Mouse (Mus musculus): Measurements from ENCODE around the gene Arsj. TPM values are rescaled to one million over a fixed set of nuclear protein-coding genes. Genes with fewer than 3 reads are reported as not detected.

Gene Arsj
- polyA plus RNA-seq, 1 experiment from 2014 or later = 1.5 TPM

DNA sequence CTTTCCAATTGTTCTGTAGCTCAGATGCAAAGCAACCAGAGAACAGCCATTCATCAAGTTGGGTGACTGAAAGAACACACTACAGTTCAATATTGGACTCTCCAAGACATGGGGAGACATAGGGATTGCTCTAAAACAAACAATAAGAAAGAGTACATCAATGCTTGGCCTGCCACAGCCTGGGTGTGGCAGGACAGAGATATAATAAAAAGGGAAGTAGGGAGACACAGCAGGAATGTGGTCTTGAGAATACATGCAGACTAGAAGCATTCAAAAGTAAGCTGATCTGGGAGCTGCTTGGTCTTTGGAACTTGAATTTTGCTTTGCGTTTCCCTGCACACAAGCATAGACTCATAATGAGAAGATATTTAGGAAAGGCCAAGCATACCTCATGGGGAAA, 18.7 kb upstream of the Arsj start:
- Histone ChIP-seq H3K36me3 (ENCODE audit: control insufficient read depth, insufficient read depth, low read length) (no peaks in the 10 kb centered on the region), H3K9ac (ENCODE audit: low read length) (no peak overlapping the region), H3K27ac (replicated peaks) (no peak overlapping the region), H3K9me3 (ENCODE audit: control insufficient read depth, low read length) (no peaks in the 10 kb centered on the region), H3K4me2 (replicated peaks; ENCODE audit: low read depth) (no peak overlapping the region), H3K4me3 (ENCODE audit: low read depth, low read length) (no peak overlapping the region), H3K4me1 (replicated peaks; ENCODE audit: control insufficient read depth, insufficient read depth) (no peaks in the 10 kb centered on the region), H3K27me3 (ENCODE audit: control insufficient read depth, insufficient read depth, low read length) (no peaks in the 10 kb centered on the region)
- WGBS = 88% methylated on average over 1 of the region's 1 CpGs
- ATAC-seq (ENCODE audit: low FRiP score, low TSS enrichment) = no peak
- no peak for TF ChIP-seq EP300 (optimal IDR thresholded peaks at IDR 0.05)
- DNase-seq (ENCODE audit: low spot score) = no peak

DNA sequence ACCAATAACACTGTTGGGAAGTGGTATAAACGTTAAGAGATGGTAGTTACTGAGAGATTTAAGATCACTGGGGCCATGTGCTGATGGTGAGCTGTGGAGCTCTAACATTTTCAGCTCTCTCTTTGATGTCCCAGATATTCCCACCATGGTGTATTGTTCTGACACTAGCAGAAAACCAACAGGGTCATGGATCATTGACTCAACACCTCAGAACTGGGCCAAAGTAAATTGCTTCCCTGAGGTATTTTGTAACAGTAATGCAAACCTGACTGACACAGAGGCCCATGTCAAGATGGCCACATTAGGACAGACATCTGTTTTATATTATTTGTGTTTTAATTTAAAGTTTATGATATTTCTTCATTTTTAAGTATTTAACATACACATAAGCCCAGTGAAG, 3.7 kb upstream of the Arsj start:
- H3K9me3 ChIP-seq (ENCODE audit: control insufficient read depth, low read length) = no peaks in the 10 kb centered on the region
- ATAC-seq (ENCODE audit: low FRiP score, low TSS enrichment) (no peak), DNase-seq (ENCODE audit: low spot score) (no peak)
- no peaks in the 10 kb centered on the region for H3K27me3 ChIP-seq (ENCODE audit: control insufficient read depth, insufficient read depth, low read length)
- H3K4me3 ChIP-seq (ENCODE audit: low read depth, low read length) = no peak overlapping the region
- TF ChIP-seq CTCF (IDR thresholded peaks at IDR 0.05; ENCODE audit: low read depth) (no peak), EP300 (optimal IDR thresholded peaks at IDR 0.05) (no peak)
- H3K9ac ChIP-seq (ENCODE audit: low read length) = no peak overlapping the region
- H3K27ac ChIP-seq (replicated peaks) = no peak overlapping the region
- H3K36me3 ChIP-seq (ENCODE audit: control insufficient read depth, insufficient read depth, low read length) = no peaks in the 10 kb centered on the region
- H3K4me1 ChIP-seq (replicated peaks; ENCODE audit: control insufficient read depth, insufficient read depth) = no peaks in the 10 kb centered on the region
- 61% methylated on average over 1 of the region's 1 CpGs for WGBS
- H3K4me2 ChIP-seq (replicated peaks; ENCODE audit: low read depth) = no peak overlapping the region

DNA sequence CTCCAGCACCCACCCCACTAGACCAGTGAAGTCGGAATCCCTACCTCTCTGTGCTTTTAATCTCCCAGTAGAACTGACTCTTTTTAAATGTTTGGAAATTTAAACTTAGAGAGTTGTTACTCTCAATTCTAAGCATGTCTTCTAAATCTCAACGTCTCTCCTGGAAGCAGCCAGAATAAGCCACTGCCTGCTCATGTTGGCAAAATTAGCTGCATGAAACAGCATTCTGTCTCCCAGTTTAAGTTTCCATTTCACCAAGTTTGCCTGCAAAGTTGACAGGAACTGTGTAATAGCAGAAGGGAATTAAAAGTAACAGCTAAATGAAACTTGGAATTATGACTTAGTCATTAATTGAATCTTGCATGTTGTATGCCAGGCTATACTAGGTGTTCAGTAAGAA, 1.1 kb upstream of the Arsj start:
- Histone ChIP-seq H3K4me2 (replicated peaks; ENCODE audit: low read depth) (no peak overlapping the region), H3K27me3 (ENCODE audit: control insufficient read depth, insufficient read depth, low read length) (no peaks in the 10 kb centered on the region), H3K36me3 (ENCODE audit: control insufficient read depth, insufficient read depth, low read length) (no peaks in the 10 kb centered on the region), H3K4me3 (ENCODE audit: low read depth, low read length) (no peak overlapping the region), H3K9ac (ENCODE audit: low read length) (no peak overlapping the region), H3K27ac (replicated peaks) (no peak overlapping the region), H3K4me1 (replicated peaks; ENCODE audit: control insufficient read depth, insufficient read depth) (no peaks in the 10 kb centered on the region), H3K9me3 (ENCODE audit: control insufficient read depth, low read length) (no peaks in the 10 kb centered on the region)
- DNase-seq (ENCODE audit: low spot score) (no peak), ATAC-seq (ENCODE audit: low FRiP score, low TSS enrichment) (no peak)
- TF ChIP-seq CTCF (IDR thresholded peaks at IDR 0.05; ENCODE audit: low read depth) (no peak), EP300 (optimal IDR thresholded peaks at IDR 0.05) (no peak)
- WGBS = 76% methylated on average over 2 of the region's 2 CpGs

DNA sequence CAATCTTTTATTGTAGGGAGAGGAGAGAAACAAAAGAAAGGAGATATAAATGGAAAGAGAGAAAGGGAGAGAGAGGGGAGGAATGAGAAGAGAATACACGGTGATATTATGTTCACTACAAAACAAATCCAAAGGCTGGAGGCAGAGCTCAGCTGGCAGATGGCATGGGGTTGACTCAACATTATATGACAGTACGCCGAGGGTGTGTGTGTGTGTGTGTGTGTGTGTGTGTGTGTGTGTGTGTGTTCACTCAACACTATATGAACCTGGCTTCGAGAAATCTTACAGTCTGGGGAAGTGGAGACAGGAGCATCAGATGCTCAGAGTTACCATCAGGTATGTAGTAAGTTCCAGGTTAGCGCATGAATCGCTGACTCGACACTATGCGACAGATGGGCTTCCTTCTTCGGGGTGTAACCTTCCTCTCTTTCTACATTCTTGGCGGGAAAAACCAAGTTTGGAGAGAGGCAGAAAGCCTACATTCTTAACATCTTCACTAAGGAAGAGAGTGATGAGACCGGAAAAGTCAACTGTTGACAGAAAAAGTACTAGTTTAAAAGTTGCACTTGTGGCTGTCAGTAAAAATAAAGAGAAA, 456 bp upstream of the Arsj start:
- Histone ChIP-seq H3K27me3 (ENCODE audit: control insufficient read depth, insufficient read depth, low read length) (no peaks in the 10 kb centered on the region), H3K4me2 (replicated peaks; ENCODE audit: low read depth) (peak overlapping the region; percentile 75), H3K9me3 (ENCODE audit: control insufficient read depth, low read length) (no peaks in the 10 kb centered on the region), H3K9ac (ENCODE audit: low read length) (no peak overlapping the region), H3K4me3 (ENCODE audit: low read depth, low read length) (peak overlapping the region; percentile 48; the same call in 1 of the 2 replicates), H3K4me1 (replicated peaks; ENCODE audit: control insufficient read depth, insufficient read depth) (no peaks in the 10 kb centered on the region), H3K27ac (replicated peaks) (no peak overlapping the region), H3K36me3 (ENCODE audit: control insufficient read depth, insufficient read depth, low read length) (no peaks in the 10 kb centered on the region)
- ATAC-seq (ENCODE audit: low FRiP score, low TSS enrichment) (no peak), DNase-seq (ENCODE audit: low spot score) (no peak)
- TF ChIP-seq EP300 (optimal IDR thresholded peaks at IDR 0.05) (no peak), CTCF (IDR thresholded peaks at IDR 0.05; ENCODE audit: low read depth) (no peak)
- WGBS = 72% methylated on average over 11 of the region's 11 CpGs

DNA sequence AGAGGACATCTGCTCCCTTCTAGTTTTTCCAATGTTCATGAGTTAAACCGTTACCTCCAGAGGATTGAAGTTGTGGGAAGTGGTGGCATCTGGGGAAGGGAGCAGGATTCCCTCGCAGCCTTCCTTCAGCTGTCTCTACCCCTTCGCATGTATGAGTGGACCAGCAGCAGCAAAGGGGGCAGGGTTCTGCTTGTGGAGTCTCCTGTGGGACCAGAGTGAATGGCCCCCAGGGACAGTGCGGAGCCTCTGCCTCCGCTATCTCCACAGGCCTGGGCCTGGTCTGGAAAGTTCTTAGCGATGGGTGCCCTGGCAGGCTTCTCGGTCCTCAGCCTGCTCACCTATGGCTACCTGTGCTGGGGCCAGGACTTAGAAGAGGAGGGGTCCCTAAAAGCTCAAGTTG, 1.1 kb downstream of the Arsj start:
- no peak overlapping the region for H3K9ac ChIP-seq (ENCODE audit: low read length)
- WGBS = 83% methylated on average over 6 of the region's 7 CpGs
- peak overlapping the region; percentile 75 for H3K4me2 ChIP-seq (replicated peaks; ENCODE audit: low read depth)
- H3K4me3 ChIP-seq (ENCODE audit: low read depth, low read length) = peak overlapping the region; percentile 48
- no peaks in the 10 kb centered on the region for H3K4me1 ChIP-seq (replicated peaks; ENCODE audit: control insufficient read depth, insufficient read depth)
- ATAC-seq (ENCODE audit: low FRiP score, low TSS enrichment) = no peak
- no peak for DNase-seq (ENCODE audit: low spot score)
- no peaks in the 10 kb centered on the region for H3K36me3 ChIP-seq (ENCODE audit: control insufficient read depth, insufficient read depth, low read length)
- no peaks in the 10 kb centered on the region for H3K9me3 ChIP-seq (ENCODE audit: control insufficient read depth, low read length)
- TF ChIP-seq EP300 (optimal IDR thresholded peaks at IDR 0.05) = no peak
- TF ChIP-seq CTCF (IDR thresholded peaks at IDR 0.05; ENCODE audit: low read depth) = no peak
- no peak overlapping the region for H3K27ac ChIP-seq (replicated peaks)
- no peaks in the 10 kb centered on the region for H3K27me3 ChIP-seq (ENCODE audit: control insufficient read depth, insufficient read depth, low read length)

DNA sequence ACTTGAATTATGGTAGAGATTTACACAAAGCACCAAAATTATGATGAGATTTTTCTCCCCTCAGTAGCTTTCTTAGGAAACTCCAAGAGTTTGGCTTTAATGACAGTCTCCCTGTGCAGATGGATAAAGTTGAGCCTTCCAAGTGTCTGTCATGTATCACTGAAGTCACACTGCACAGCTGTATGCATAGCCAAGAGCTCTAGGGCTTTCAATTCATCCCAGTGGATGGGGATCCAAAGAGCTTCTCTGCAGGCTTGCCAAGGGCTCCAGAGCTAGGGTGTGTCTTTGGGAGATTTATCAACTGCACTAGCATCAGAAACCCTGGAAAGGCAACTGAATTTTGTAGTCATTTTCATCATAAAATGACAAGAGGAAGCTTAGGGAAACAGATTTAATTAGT, 7.1 kb downstream of the Arsj start:
- ATAC-seq (ENCODE audit: low FRiP score, low TSS enrichment) = no peak
- Histone ChIP-seq H3K4me2 (replicated peaks; ENCODE audit: low read depth) (no peak overlapping the region), H3K9me3 (ENCODE audit: control insufficient read depth, low read length) (no peaks in the 10 kb centered on the region)

More for the DNA sequence above, 7.1 kb downstream of the Arsj start:
- no peaks in the 10 kb centered on the region for H3K27me3 ChIP-seq (ENCODE audit: control insufficient read depth, insufficient read depth, low read length)
- no peak overlapping the region for H3K4me3 ChIP-seq (ENCODE audit: low read depth, low read length)
- H3K9ac ChIP-seq (ENCODE audit: low read length) = no peak overlapping the region
- H3K36me3 ChIP-seq (ENCODE audit: control insufficient read depth, insufficient read depth, low read length) = no peaks in the 10 kb centered on the region
- H3K27ac ChIP-seq (replicated peaks) = no peak overlapping the region
- H3K4me1 ChIP-seq (replicated peaks; ENCODE audit: control insufficient read depth, insufficient read depth) = no peaks in the 10 kb centered on the region
- TF ChIP-seq EP300 (optimal IDR thresholded peaks at IDR 0.05) (no peak), CTCF (IDR thresholded peaks at IDR 0.05; ENCODE audit: low read depth) (no peak)
- no peak for DNase-seq (ENCODE audit: low spot score)
